Mouse (Mus musculus) neural tube, embryonic 15.5 days (tissue): ENCODE measurements around the gene Olfr1274-ps. TPM values are rescaled to one million over a fixed set of nuclear protein-coding genes. Genes with fewer than 3 reads are reported as not detected.
"Not testable (repeated sequence)": the region's sequence is repeated elsewhere in the genome, so short reads cannot be mapped to it uniquely, and the experiment has no call there.

Source experiments
- ATAC-seq: fragments of 200-750 bp; cut with Nextera tagmentation; 2 replicates; pipeline ENCODE4 v1.8.0; 2017; ENCODE audit warnings: mild to moderate bottlenecking, moderate TSS enrichment, moderate library complexity; ENCODE audit not compliant: low FRiP score
- H3K27ac ChIP-seq: fragments of 300-500 bp; sonication (generic); replicated peaks from 2 replicates; pipeline ENCODE4 v1.5.1; 2015; ENCODE audit warnings: mild to moderate bottlenecking, inconsistent platforms
- H3K27me3 ChIP-seq: fragments of 300-500 bp; sonication (generic); replicated peaks from 2 replicates; pipeline ENCODE4 v1.6.1; 2015; ENCODE audit warnings: inconsistent platforms
- H3K36me3 ChIP-seq: fragments of 300-500 bp; sonication (generic); 2 replicates; pipeline ENCODE4 v1.6.1; 2015; ENCODE audit warnings: inconsistent platforms
- H3K4me1 ChIP-seq: fragments of 300-500 bp; sonication (generic); 2 replicates; pipeline ENCODE4 v1.6.1; 2015; ENCODE audit warnings: inconsistent platforms
- H3K4me2 ChIP-seq: fragments of 300-500 bp; sonication (generic); 2 replicates; pipeline ENCODE4 v1.6.1; 2015; ENCODE audit warnings: inconsistent platforms, mild to moderate bottlenecking, moderate library complexity
- H3K4me3 ChIP-seq: fragments of 300-500 bp; sonication (generic); replicated peaks from 2 replicates; pipeline ENCODE4 v1.5.1; 2015; ENCODE audit warnings: mild to moderate bottlenecking, inconsistent platforms
- H3K9ac ChIP-seq: fragments of 300-500 bp; sonication (generic); replicated peaks from 2 replicates; pipeline ENCODE4 v1.6.1; 2015; ENCODE audit warnings: mild to moderate bottlenecking, inconsistent platforms
- H3K9me3 ChIP-seq: fragments of 300-500 bp; sonication (generic); replicated peaks from 2 replicates; pipeline ENCODE4 v1.6.1; 2016; ENCODE audit warnings: inconsistent platforms
- WGBS: fragments of 180-500 bp; shearing (Covaris S2); methylation state at CpG from one replicate; pipeline ENCODE4 v1.1.7; 2015; ENCODE audit warnings: mixed read lengths; 5-methylcytosine and 5-hydroxymethylcytosine counted together
- polyA plus RNA-seq: library from polyadenylated mRNA; unstranded; fragments of >200 nt; fragmentation: Nextera tagmentation; extraction: Ambion mirVana; gene quantifications from 2 replicates; pipeline ENCODE4 v1.2.1, GENCODE M21; 2015

Olfr1274-ps gene
- polyA plus RNA-seq, 1 experiment from 2014 or later, result not detected

DNA sequence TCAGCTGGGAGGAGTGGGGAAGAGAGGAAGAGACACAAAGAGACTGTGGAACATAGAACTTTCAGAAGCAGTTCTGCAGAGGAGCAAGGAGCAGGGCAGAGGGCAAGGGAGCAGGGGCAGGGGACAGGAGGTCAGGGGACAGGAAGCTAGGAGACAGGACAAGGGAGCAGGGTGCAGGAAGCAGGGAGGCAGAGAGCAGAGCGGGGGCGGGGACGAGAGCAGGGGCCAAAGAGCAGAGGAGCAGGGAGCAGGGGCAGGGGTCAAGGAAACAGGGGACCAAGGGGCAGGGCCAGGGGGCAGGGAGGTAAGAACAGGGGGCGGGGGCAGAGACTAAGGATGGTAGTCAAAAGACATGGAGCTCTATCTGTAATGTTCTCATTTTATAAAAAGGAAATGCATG lies 43.3 kb downstream of the Olfr1274-ps start:
- not testable (repeated sequence) for H3K4me3 ChIP-seq, H3K27ac ChIP-seq, H3K27me3 ChIP-seq, ATAC-seq, H3K9me3 ChIP-seq, H3K9ac ChIP-seq, H3K4me1 ChIP-seq, H3K4me2 ChIP-seq
- H3K36me3 ChIP-seq, result peaks cover 14% of the 10 kb centered on the region
- 51% methylated on average over 4 of the region's 4 CpGs for WGBS

DNA sequence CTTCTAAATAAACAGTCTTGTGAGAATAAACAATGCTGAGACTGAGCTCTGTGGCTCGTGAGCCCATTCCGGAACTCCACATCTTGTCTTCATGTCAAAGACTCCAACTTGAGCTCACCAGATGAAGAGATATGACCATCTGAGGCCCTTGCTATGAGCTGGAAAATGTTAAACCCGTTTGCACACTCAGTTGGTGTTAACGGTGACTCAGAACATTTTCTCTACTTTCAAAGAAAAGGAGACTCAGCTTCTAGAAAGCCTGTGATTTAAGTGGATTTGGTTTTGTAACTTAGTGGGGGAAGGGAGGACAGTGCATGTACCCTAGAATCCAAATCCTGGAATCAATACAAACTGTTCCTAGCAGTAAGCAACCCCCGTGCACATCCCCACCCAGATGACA lies 45.3 kb downstream of the Olfr1274-ps start:
- Histone ChIP-seq H3K27me3 (no peaks in the 10 kb centered on the region), H3K9me3 (no peaks in the 10 kb centered on the region), H3K36me3 (peaks cover 19% of the 10 kb centered on the region), H3K9ac (no peak overlapping the region), H3K4me1 (no peaks in the 10 kb centered on the region), H3K4me2 (no peak overlapping the region), H3K4me3 (no peak overlapping the region), H3K27ac (no peak overlapping the region)
- ATAC-seq, result no peak
- 85% methylated on average over 5 of the region's 5 CpGs for whole genome bisulfite sequencing

DNA sequence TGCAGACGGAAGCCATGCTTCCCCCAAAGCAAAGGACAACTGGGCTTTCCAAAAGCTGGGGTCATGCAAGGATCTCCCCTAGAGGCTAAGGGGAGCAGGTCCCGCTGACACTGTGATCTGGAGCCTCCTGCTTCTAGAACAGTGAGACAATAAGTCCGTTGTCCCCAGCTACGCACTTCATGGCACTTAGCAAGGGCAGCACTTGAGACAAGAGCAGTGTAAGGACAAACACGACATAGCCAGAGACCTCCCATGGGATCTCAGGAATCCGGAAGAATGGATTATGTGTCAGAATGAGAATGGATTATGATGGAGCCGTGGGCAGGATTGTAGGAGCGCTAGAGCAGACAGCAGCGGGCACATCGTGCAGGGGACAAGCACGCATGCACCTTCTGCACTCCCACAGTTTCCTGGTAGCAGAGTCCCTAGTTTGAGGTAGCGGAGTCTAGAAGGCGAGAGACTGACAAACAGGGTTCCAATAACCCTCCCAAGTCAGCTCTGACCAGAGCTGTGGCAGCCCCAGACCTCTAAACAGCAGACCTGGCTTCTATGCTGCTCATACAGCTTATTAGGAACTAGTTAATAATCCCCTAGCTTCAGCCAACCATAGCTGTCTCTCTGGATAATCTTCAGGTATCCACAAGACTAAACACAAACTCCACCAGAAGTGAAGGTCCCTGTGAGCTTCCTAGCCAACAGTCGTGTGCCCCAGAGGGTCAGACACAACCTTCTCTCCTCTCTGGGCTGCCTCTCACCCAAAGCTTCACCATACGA lies 50.7 kb downstream of the Olfr1274-ps start:
- Histone ChIP-seq H3K4me1 (no peaks in the 10 kb centered on the region), H3K36me3 (peaks cover 46% of the 10 kb centered on the region), H3K9me3 (no peaks in the 10 kb centered on the region), H3K27ac (no peak overlapping the region), H3K4me2 (no peak overlapping the region), H3K9ac (no peak overlapping the region), H3K4me3 (no peak overlapping the region), H3K27me3 (no peaks in the 10 kb centered on the region)
- 89% methylated on average over 15 of the region's 15 CpGs for WGBS
- no peak for ATAC-seq

DNA sequence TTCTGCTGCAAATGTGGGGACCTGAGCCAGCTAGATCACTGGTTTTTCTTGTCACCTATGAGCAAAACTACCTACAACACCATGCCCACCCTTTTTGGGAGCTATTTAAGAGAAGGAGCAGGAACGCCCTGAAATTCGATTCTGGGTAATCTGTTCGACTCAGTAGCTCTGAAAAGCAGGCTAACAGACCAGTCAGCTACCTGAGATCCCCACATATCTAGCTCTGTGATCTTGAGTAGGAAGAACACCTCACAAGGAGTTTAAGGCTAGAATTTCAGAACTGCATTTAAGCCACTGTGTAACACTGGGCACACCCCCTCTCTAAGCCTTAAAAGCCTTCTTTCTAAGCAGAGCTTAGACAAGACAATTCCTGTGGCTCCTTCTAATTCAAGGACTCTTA lies 53.9 kb downstream of the Olfr1274-ps start:
- ATAC-seq, result no peak
- Histone ChIP-seq H3K9me3 (no peaks in the 10 kb centered on the region), H3K9ac (no peak overlapping the region), H3K4me2 (no peak overlapping the region), H3K27me3 (no peaks in the 10 kb centered on the region), H3K27ac (no peak overlapping the region), H3K36me3 (peaks cover 69% of the 10 kb centered on the region), H3K4me1 (no peaks in the 10 kb centered on the region), H3K4me3 (no peak overlapping the region)
- WGBS, result 90% methylated on average over 3 of the region's 3 CpGs

Other genes with a start within 250 kb of the Olfr1274-ps start
- not detected in 2 replicates for gene Olfr1270, start 245.6 kb upstream of the Olfr1274-ps start, polyA plus RNA-seq
- gene Olfr1506, start 174.2 kb upstream of the Olfr1274-ps start, polyA plus RNA-seq, result not detected in 2 replicates
- not detected in 2 replicates for gene Olfr142, start 141.1 kb upstream of the Olfr1274-ps start, polyA plus RNA-seq
- gene Olfr1271, start 127.7 kb upstream of the Olfr1274-ps start, polyA plus RNA-seq, result not detected in 2 replicates
- gene Olfr1272, start 105.8 kb upstream of the Olfr1274-ps start, polyA plus RNA-seq, result not detected in 2 replicates
- gene Gm13769, start 76.5 kb upstream of the Olfr1274-ps start, polyA plus RNA-seq, result 0.06 TPM in 1 of 2 replicates, not detected in the other
- gene Ptprj, start 182.0 kb downstream of the Olfr1274-ps start, polyA plus RNA-seq, result 5.8 and 6.0 TPM in 2 replicates